Mouse (Mus musculus) embryonic facial prominence, embryonic 11.5 days (tissue): ENCODE data around the gene Riok1. TPM values are rescaled to one million over a fixed set of nuclear protein-coding genes. Genes with fewer than 3 reads are reported as not detected.
A peak's percentile ranks its signal among the peaks of the same experiment; 100 is the strongest.

Experiments used
- ATAC-seq: fragments of 200-750 bp; cut with Nextera tagmentation; replicated peaks from 2 replicates; pipeline ENCODE4 v1.8.0; 2017; ENCODE audit warnings: low read depth; ENCODE audit not compliant: insufficient number of reproducible peaks, low FRiP score, low TSS enrichment
- DNase-seq: peaks from one replicate; pipeline ENCODE4 v3.0.0-alpha.2; 2015; ENCODE audit warnings: low spot score
- H3K27ac ChIP-seq: fragments of 300-500 bp; sonication (generic); replicated peaks from 2 replicates; pipeline ENCODE4 v1.5.1; 2014; ENCODE audit warnings: mild to moderate bottlenecking, low read depth, low read length, control low read depth
- H3K27me3 ChIP-seq: fragments of 300-500 bp; sonication (generic); 2 replicates; pipeline ENCODE4 v1.6.1; 2014; ENCODE audit warnings: mild to moderate bottlenecking, low read length, moderate library complexity, mixed read lengths; ENCODE audit not compliant: control insufficient read depth, insufficient read depth
- H3K36me3 ChIP-seq: fragments of 300-500 bp; sonication (generic); replicated peaks from 2 replicates; pipeline ENCODE4 v1.6.1; 2014; ENCODE audit warnings: low read depth, mild to moderate bottlenecking, low read length, moderate library complexity, mixed read lengths; ENCODE audit not compliant: control insufficient read depth, insufficient read depth
- H3K4me1 ChIP-seq: fragments of 300-500 bp; sonication (generic); 2 replicates; pipeline ENCODE4 v1.6.1; 2014; ENCODE audit warnings: low read length, mixed read lengths; ENCODE audit not compliant: control insufficient read depth, insufficient read depth
- H3K4me2 ChIP-seq: fragments of 300-500 bp; sonication (generic); 2 replicates; pipeline ENCODE4 v1.6.1; 2014; ENCODE audit warnings: low read depth, mild to moderate bottlenecking, control low read depth, low read length, moderate library complexity
- H3K4me3 ChIP-seq: fragments of 300-500 bp; sonication (generic); 2 replicates; pipeline ENCODE4 v1.5.1; 2014; ENCODE audit warnings: low read depth, low read length, control low read depth
- H3K9ac ChIP-seq: fragments of 300-500 bp; sonication (generic); replicated peaks from 2 replicates; pipeline ENCODE4 v1.6.1; 2014; ENCODE audit warnings: mild to moderate bottlenecking, control low read depth, low read length
- H3K9me3 ChIP-seq: fragments of 300-500 bp; sonication (generic); replicated peaks from 2 replicates; pipeline ENCODE4 v1.6.1; 2016; ENCODE audit warnings: mild to moderate bottlenecking, low read length, inconsistent platforms, mixed read lengths; ENCODE audit not compliant: control insufficient read depth
- WGBS: fragments of 180-500 bp; shearing (Covaris S2); extraction: QIAGEN DNeasy Blood & Tissue Kit; methylation state at CpG from one replicate; pipeline ENCODE4 v1.1.7; 2014; 5-methylcytosine and 5-hydroxymethylcytosine counted together
- polyA plus RNA-seq: library from polyadenylated mRNA; unstranded; fragments of >200 nt; fragmentation: Nextera tagmentation; extraction: Ambion mirVana; gene quantifications from 2 replicates; pipeline ENCODE4 v1.2.1, GENCODE M21; 2014

Riok1 gene
- 49.4 and 54.9 TPM in 2 replicates for polyA plus RNA-seq

GRCm38 (mm10) chr13:38036343-38037043 is at the start of gene Riok1:
TSS of gene Riok1 (plus strand) at chr13:38036995.
- 10% methylated on average over 37 of the region's 37 CpGs for WGBS
- Histone ChIP-seq H3K27ac (0 out of 2 replicates have a peak within 1 kb of the TSS, but pooled peaks have one; percentile 47), H3K4me1 (no peaks in the 10 kb centered on the region), H3K4me2 (peak within 1 kb of the TSS; percentile 76), H3K9me3 (no peaks in the 10 kb centered on the region), H3K36me3 (no peaks in the 10 kb centered on the region), H3K4me3 (peak within 1 kb of the TSS; percentile 69), H3K9ac (peak within 1 kb of the TSS; percentile 74), H3K27me3 (no peaks in the 10 kb centered on the region)
- DNase-seq (peak; percentile 11), ATAC-seq (peak; percentile 61)

GRCm38 (mm10) chr13:37989701-37990100 is 47.1 kb upstream of the Riok1 start:
- Histone ChIP-seq H3K4me1 (no peaks in the 10 kb centered on the region), H3K27ac (no peak overlapping the region), H3K9me3 (no peaks in the 10 kb centered on the region), H3K9ac (no peak overlapping the region), H3K4me3 (no peak overlapping the region), H3K4me2 (no peak overlapping the region), H3K36me3 (peaks cover 17% of the 10 kb centered on the region), H3K27me3 (no peaks in the 10 kb centered on the region)
- no peak for ATAC-seq
- no peak for DNase-seq
- 92% methylated on average over 8 of the region's 8 CpGs for WGBS

DNA sequence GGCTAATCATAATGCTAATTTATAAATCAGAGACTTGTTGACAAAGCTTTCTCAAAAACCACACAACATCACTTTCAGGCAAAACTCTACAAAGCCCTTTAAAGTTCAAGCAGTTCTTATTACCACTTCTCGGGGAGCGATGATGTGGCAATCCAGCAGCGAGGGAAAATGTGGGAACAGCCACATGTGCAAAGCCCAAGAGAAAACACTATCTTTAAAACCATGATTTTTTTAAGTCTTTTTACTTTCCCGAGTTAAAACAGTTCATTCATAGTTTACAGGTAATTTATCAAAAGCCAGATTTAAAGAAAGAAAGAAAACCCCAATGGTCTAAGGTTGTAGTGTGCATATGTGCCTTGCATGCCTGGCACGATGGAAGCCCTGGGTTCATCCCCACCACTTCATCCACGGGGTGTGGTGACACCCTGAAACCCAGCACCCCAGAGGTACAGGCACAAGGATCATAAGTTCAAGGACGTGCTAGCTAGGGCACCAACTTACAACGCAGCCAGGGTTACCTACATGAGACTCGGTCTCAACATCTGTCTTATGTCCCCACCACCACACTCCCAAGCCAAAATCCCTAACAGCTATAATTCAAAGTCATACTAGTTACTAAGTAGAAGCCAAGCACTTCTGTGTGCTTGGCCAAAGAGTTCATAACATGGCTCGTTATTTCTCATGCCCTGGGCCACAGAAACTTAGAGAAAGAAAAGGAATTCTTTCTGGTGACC is 44.0 kb upstream of the Riok1 start:
- WGBS = 13% methylated on average over 10 of the region's 10 CpGs
- Histone ChIP-seq H3K4me1 (no peaks in the 10 kb centered on the region), H3K4me2 (peak overlapping the region; percentile 64), H3K27ac (no peak overlapping the region), H3K9ac (peak overlapping the region; percentile 96), H3K4me3 (peak overlapping the region; percentile 96), H3K27me3 (no peaks in the 10 kb centered on the region), H3K36me3 (peaks cover 6% of the 10 kb centered on the region), H3K9me3 (no peaks in the 10 kb centered on the region)
- ATAC-seq = no peak
- DNase-seq = peak; percentile 23

DNA sequence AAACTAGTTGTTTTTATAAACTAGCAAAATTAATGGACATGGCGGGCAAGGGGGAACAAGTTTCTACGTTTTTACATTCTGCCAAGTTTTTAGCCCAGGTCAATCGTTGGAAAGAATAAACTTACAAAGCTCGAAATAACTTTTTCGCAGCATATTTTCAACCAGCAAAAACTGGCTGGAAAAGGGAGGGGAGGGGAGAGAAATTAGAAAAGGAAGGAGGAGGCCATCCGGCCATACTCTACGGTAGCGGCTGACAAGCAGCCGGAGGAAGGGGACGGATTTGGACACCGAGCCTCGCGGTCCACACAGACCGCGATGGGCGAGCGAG is 43.5 kb upstream of the Riok1 start:
- Histone ChIP-seq H3K27me3 (no peaks in the 10 kb centered on the region), H3K27ac (peak overlapping the region; percentile 88), H3K36me3 (peaks cover 6% of the 10 kb centered on the region), H3K4me2 (peak overlapping the region; percentile 64), H3K4me1 (no peaks in the 10 kb centered on the region), H3K9me3 (no peaks in the 10 kb centered on the region), H3K4me3 (peak overlapping the region; percentile 96), H3K9ac (peak overlapping the region; percentile 96)
- ATAC-seq = peak; percentile 26; the same call in 1 of the 2 replicates
- DNase-seq = peak; percentile 37
- under 1% methylated on average over 17 of the region's 17 CpGs for WGBS

DNA sequence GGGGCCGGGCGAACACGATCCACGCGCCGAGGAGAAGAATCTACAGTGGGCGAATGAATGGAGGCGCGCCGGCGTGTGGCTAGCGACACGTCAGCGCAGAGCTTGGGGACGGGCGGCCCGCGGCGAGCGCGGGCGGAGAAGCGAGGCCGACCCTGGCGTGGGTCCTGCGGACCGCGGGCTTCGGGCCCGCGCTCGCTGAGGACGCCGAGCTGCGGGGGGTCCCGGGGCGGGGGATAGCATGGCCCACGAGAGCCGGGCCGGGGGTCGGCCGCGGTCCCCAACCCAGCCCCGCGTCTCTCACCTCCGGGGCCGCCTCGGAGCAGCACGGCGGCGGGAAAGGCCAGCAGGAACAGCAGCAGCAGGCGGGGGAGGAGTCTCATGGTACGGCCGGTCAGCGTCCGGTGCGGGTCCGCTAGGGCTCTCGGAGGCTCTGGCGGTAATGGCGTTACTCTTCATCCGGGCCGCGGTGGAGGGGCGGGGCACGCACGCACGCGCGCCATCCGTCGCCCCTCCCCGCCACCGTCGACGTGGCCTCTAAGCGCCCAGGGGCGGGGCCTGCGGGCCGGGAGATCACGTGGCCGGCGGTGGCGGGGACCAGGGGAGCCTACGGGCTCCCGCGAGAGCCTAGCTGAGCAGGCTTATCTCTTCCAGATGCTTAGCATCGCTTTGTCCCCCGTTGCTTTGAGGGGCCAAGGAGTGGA is 42.9 kb upstream of the Riok1 start, which contains the start of gene Ssr1:
Gene Ssr1 (minus strand): TSS at position 514 of the 701 bp plus-strand sequence.
- DNase-seq = peak; percentile 98
- under 1% methylated on average over 79 of the region's 89 CpGs for WGBS
- Histone ChIP-seq H3K9me3 (no peaks in the 10 kb centered on the region), H3K36me3 (peaks cover 6% of the 10 kb centered on the region), H3K27ac (peak within 1 kb of the TSS; percentile 88), H3K4me2 (peak within 1 kb of the TSS; percentile 64), H3K4me1 (no peaks in the 10 kb centered on the region), H3K4me3 (peak within 1 kb of the TSS; percentile 96), H3K27me3 (no peaks in the 10 kb centered on the region), H3K9ac (peak within 1 kb of the TSS; percentile 96)
- peak; percentile 93 for ATAC-seq

DNA sequence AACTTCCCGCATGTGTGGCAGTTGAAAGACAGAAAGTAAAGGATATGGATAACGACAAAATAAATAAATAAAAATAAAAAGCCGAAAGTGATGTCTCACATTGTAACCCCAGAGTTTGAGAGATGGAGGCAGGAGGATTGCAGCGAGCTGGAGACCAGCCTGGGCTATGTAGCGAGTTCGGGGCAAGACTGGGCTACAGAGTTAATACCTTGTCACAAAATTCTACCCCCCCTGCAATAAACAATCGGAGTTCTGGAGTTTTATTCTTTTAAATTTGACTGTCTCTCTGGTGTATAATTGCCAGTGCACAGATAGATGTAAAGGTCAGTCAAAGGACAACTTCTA is 42.4 kb upstream of the Riok1 start:
- WGBS = 22% methylated on average over 7 of the region's 7 CpGs
- no peaks in the 10 kb centered on the region for H3K4me1 ChIP-seq
- H3K9me3 ChIP-seq = no peaks in the 10 kb centered on the region
- peak overlapping the region; percentile 96 for H3K4me3 ChIP-seq
- peak; percentile 61 for ATAC-seq
- H3K4me2 ChIP-seq = peak overlapping the region; percentile 39
- peaks cover 2% of the 10 kb centered on the region for H3K36me3 ChIP-seq
- 0 out of 2 replicates have a peak overlapping the region, but pooled peaks have one; percentile 16 for H3K27ac ChIP-seq
- no peaks in the 10 kb centered on the region for H3K27me3 ChIP-seq
- no peak for DNase-seq
- H3K9ac ChIP-seq = peak overlapping the region; percentile 96

- no peak overlapping the region for H3K9ac ChIP-seq
- no peak overlapping the region for H3K4me2 ChIP-seq
- H3K36me3 ChIP-seq = no peaks in the 10 kb centered on the region
- no peak overlapping the region for H3K27ac ChIP-seq
- DNase-seq (no peak), ATAC-seq (no peak)
- H3K9me3 ChIP-seq = no peaks in the 10 kb centered on the region
- no peak overlapping the region for H3K4me3 ChIP-seq
- no peaks in the 10 kb centered on the region for H3K27me3 ChIP-seq
- H3K4me1 ChIP-seq = no peaks in the 10 kb centered on the region
- WGBS = 80% methylated on average over 3 of the region's 3 CpGs
Observed at GRCm38 (mm10) chr13:37999713-38000112, 37.1 kb upstream of the Riok1 start.
